Mouse (Mus musculus) kidney, adult 8-10 months (tissue): ENCODE data around the gene Mavs.

ENCODE experiments used
- DNase-seq, 2 experiments: peaks; one replicate each; pipeline ENCODE4 v3.0.0; 2022

The Mavs gene

DNA sequence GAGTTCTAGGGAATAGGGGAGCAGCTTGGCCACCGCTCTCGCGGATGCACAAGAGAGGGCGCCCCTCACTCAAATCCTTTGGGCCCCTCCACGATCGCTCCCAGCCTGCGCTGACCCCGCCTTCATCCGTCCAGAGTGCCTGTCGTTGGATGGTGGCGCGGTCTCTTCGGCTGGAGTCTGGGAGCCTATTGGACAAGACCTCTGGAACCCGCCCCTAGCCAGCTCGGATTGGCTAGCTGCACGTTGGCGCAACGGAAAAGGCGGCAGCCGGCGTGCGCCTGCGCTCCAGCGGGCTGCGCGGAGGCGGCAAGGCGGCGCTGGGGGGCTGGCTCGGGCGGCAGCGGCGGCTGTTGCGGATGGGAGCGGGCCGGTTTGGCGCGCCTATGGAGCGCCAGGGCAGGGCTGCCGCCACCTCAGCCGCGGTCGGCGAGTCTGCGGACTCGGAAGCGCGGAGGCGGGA is 28.4 kb downstream of the Mavs start, which contains the start of gene Pank2:
Pank2 (plus strand) TSS at position 283 of the 460 bp plus-strand sequence.
- peak; percentile 98 for DNase-seq

DNA sequence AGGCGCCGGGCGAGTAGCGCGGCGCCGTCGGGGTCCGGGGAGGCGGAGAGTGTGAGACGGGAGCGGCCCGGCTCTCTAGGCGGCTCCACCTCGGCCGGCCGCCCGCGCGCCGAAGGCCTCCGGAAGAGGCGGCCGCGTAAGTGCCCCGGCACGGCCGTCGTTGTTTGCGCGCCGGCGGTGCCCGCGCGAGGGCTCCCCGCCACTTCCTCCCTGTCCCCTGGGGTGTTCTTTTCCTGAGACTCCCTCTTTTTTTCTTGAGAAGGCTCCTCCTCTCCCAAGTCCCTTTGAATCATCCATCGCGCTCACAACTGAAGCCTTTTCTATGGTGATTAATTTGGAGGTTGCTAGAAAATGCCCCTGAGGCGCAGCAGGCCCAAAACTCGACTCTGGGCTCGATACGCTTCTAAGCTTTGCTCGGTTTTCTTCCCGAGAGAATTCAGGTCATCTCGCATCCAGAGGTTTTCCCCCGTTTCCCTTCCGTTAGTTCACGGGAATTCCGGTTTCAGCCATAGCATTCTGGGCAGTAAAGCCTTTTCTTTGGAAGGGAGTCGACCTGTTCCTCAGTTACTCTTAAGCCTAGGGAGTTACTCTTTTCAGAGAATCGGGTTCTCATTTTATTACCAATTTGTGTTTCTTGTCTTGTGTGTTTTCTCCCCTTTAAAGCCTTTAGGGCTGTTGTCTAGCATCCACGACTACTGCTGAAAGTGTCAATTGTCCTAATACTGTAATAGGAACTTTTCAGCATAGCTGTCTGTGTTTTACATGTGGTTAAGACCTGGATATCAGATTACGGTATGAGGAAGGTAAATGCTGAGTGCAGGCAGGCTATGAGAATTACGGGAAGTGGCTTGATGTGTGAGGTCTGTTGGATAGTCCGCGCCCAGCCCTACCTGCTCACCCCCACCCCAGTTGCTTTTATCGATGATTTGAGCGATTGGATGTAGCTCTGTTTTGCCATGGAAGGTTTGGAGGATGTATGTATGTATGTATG is 29.1 kb downstream of the Mavs start:
- DNase-seq: no peak

DNA sequence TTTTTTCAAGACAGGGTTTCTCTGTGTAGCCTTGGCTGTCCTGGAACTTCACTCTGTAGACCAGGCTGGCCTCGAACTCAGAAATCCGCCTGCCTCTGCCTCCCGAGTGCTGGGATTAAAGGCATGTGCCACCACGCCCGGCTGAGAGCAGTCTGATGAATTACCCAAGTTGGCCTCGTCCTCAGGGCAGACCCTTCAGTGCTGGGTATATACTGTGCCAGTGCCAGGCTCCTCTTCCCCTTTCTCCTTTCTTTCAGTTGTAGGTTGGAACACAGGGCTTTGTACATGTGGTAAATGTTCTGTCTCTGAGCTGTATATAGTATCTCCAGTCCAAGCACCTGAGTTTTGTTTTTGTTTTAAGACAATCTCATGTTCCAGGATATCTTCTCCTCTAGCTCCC is 30.2 kb downstream of the Mavs start:
- DNase-seq: no peak

DNA sequence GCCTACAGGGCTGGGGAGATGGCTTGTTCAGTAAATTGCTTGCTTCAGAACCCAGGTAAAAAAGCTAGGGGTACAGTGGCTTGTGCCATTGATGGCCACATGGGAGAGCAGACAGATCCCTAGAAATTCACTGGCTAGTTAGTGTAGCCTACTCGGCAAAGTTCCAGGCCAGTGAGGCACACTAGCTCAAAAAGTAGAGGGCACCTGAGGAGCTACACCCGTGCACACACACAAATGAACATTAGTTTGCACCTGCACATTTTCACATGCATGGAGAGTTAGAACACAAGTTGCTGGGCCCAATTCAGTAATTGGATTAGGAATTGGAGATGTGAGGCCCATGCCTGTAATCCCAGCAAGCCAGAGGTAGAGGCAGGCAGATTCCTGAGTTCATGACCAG is 31.2 kb downstream of the Mavs start:
- no peak for DNase-seq

DNA sequence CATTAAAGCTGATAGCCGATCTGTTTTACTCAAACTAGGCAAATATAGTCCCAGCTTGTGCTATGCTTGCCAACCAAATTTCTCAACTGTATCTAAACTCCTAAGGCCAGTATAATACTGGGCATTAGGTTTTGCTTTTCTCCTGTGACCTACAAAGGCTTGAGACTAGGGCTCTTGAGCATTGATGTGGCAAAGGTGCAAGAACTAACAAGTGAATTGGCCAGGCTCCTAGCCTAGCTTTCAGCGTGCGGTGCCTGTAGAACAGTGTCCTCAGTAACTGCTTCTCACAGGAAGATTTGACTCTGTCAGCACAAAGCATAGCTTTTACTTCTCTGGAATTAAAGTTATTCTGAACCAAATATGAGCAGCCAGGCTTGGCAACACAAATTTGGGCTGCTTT is 41.6 kb downstream of the Mavs start:
- DNase-seq: no peak

DNA sequence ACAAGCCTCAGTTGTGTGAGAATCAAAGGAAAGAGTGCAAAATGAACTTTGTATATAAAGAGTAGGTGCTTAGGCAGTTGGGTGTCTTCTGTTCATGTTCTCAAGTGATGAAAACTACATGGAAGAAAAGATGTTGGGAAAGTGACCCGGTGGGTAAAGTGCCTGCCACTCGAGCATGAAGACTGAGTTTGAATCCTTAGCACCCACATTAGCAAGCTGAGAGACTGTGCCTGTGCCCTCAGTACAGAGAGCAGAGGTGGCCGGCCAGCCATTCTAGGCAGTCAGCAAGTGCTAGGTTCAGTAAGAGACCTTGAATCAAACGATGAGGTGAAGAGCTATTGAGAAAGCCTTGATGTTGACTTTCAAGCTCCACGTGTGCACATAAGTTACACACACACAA is 42.9 kb downstream of the Mavs start:
- no peak for DNase-seq

DNA sequence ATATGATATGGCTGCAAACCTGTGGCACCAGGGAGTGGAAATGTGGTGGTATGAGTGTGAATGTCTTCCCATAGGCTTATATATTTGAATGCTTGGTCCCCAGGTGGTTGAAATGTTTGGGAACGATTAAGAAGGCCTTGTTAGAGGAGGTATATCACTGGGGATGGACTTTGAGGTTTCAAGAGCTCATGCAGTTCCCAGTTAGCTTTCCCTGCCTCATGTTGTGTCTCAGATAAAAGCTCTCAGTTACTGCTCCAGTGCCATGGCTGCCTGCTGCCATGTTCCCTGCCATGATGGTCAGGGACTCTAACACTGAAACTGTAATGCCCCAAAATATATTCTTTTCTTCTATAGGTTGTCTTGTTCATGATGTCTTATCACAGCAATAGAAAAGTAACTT is 47.7 kb downstream of the Mavs start:
- DNase-seq: no peak

DNA sequence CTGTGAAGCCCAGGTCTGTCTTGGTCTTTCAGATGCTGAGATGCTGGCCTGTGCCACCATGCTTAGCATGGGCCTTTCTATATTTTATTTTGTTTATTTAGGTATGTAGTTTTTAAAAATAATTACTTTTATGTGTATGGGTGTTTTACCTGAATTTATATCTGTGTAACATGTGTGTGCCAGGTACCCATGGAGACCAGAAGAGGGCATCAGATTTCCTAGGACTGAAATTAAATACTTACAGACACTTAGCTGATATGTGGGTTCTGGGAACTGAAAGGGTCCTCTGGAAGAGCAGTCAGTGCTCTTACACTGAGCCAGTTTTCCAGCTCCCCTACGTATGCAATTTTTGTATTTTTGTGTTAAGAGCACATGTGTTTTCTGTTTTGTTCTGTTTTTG is 52.4 kb downstream of the Mavs start:
- DNase-seq: no peak

DNA sequence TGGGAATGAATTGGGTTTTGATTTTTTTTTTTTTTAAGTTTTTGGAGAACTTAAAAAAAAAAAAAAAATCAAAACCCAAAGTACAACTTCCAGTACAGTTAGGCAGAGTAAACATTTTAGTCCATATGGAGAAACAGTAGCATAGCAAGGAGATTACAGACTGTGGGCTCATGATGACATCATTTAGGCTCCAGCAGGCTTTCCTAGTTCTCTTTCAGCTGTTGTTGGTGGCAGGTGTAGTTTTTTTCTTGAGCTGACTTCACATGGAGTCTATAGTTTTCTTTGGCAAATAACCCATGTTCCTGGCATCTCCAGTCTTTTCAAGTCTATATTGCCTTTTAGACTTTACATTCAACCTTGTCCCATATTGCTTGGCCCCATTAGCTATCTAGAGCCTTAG is 56.8 kb downstream of the Mavs start:
- DNase-seq: no peak

DNA sequence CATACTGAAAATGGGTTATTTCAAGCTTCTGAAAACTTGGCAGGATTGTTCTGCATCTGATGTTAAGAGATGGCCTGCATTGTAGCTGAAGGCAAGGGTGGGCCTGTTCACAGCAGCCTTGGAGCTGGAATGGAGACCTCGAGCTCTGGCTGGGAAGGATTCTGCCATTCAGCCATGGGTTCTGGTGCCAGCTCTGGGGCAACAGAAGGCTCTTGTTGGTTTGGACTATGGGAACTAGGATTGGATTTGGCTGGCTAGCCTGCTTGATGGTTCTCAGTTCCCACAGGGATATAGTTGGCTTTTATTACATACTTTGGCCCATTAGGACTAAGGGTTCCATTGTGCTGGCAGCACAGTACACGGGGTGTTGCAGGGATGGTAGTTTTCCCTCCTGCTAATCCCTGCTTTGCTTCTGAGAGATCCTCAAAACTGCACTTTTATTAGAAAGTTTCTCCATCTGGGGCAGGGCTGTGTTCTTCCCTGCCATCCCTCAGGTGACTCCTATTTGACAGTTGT is 62.9 kb downstream of the Mavs start:
- DNase-seq: no peak
